Mouse (Mus musculus): Measurements from ENCODE around the gene Cped1. TPM values are rescaled to one million over a fixed set of nuclear protein-coding genes. Genes with fewer than 3 reads are reported as not detected.
"Not testable (repeated sequence)": the region's sequence is repeated elsewhere in the genome, so short reads cannot be mapped to it uniquely, and the experiment has no call there.

Cped1 gene
- polyA plus RNA-seq, 1 experiment = 2.8 TPM

DNA sequence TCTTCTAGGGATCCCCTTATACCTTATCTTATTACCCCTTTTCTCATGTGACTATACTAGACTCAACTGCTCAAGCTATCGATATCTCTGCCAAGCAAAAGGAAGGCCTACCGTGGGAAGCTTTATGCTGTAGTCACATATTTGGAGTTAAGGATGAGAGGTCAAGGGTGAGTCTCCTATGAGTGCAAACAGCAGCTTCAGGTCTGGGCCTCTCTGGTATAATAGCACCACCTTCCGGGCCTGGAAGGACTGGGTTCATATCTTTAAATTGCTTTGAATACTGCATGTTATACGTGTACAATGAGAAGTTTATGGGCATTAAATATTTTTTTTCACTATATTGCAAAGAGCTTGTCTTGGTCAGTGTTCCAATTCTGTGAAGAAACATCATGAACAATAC is 87.0 kb downstream of the Cped1 start:
- no peak for DNase-seq (ENCODE audit: extremely low spot score in 1 of 2, low spot score in 1 of 2)

DNA sequence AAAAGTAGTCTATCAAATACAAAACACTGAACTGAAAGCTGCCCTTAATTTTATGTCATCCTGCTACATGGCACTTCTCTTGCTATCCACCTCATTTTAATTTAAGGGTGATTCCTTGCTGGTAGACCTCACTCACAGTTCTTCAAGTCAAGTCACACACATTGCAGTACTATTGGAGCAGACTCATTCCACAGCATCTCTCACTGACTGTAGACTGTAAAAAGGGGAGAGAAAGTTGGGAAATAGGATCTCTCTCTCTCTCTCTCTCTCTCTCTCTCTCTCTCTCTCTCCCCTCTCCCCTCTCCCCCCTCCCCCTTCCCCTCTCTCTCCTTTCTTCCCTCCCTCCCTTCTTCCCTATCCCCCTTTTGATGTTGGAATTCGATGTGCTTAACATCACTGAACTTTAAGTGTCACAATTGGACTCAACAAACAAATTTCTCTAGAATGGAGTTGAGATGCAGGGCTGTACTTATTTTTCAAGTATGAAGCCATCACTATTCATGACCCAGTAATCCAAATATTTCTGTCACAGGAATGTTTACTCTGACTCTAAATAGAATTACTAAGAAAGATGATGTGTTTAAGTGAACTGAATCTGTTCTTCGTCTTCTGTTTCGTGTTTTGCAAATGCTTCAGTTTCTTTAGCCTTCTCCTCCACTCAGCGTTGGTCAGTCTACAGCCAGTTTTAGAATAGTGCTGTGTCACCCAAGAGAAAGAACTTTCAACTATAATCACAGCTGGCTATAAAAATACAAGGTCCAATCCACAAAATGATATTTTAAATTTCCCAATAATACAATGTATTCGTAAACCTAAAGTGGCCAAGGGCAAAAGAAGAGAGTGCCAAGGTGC is 88.7 kb downstream of the Cped1 start:
- no peak for DNase-seq (ENCODE audit: extremely low spot score in 1 of 2, low spot score in 1 of 2)

DNA sequence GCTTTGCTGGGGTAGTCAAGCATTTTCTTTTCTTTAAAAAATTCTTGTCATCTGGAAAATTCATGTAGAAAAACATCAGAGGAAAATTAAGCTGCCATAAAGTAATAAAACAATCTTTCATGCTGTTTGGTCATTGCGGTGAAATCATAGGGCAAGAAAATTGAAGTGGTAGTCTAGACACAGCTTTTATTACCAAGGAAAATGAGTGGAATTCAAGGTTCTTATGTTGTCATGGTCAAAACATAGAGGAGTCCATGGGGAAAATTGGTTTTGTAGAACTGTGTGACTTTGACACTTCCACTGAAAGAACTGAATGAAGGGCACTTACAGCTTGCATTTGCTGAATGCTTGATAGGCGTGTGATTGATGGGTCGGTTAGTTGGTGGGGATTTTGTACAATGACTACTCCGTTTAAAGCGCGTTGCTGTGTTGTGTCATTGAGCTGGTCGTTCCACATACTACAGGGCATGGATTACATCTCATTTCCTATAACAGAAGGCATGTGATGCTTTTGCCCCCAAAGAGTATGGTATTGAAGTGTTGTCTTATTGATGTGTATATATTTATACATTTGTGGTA is 93.1 kb downstream of the Cped1 start:
- no peak for DNase-seq (ENCODE audit: extremely low spot score in 1 of 2, low spot score in 1 of 2)

DNA sequence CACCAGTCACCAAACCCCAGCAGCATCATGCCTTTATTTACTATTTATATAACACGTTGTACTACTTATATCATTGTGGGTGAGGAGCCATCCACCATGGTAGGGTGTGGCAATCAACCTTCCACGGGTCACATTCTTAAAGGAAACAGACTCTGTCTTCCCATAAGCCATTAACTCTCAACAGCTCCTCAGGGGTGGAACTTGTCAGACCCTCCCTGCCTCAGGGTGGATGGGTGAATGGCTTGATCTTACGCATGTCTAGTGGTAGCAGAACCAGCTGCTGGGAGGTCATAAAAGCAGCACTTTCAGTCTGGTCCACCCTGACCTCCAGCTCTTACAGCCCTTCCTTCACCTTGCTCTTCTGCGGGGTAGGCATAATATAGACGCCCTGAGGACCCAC is 100.3 kb downstream of the Cped1 start:
- no peak for DNase-seq (ENCODE audit: extremely low spot score in 1 of 2, low spot score in 1 of 2)

DNA sequence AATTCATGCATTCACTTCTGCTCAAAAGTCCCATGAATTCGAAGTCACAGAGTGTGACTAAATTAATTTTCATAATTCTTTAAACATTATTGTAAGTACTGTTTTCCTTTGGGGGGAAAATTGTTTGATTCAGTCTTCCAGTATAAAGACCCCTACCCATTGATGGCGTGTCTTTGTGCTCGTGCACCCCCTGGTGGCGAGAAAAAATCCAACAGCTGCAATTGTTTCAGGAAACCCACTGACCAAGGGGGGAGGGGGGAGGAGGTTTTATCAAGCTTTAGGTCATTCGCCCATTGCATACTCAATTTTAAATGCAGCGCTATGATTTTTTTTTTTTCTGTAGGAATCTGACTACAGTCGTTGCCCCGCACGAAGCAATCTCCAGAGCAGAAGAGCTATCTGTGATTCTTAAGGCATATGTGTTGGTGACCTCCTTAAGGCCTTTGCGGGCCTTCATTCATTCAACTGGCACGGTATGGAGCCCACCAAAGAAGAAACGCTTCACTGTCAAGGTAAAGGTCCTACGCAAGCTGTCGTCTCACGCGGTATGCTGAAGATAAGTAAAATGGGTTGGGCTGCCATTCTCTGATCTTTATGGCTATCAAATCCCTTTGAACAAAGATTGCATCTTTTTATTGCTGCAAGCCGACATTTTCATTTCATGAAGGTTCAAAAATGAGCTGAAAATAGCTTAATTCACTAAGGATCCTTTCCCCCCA is 102.8 kb downstream of the Cped1 start:
- peak in 1 of 2 experiments; percentile 32 for DNase-seq (ENCODE audit: extremely low spot score in 1 of 2, low spot score in 1 of 2)

DNA sequence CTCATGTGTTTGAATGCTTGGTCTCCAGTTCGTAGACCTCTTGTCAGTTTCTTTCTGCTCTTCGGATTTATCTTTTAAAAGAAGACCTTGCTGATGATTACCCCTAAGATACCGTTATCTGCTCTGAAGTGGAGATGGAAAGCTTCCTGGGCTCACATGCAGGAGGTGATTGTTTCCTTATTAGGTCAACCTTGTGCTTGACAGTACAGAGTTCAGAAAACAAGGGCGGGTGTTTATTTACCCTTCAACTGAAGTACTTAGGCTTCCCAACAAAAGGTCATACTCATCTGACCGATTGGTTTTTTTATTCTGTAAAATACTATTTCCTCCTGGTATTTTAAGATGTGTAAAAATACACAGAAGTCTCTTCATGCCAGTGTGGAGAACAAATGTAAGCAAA is 106.1 kb downstream of the Cped1 start:
- no peak for DNase-seq (ENCODE audit: extremely low spot score in 1 of 2, low spot score in 1 of 2)

DNA sequence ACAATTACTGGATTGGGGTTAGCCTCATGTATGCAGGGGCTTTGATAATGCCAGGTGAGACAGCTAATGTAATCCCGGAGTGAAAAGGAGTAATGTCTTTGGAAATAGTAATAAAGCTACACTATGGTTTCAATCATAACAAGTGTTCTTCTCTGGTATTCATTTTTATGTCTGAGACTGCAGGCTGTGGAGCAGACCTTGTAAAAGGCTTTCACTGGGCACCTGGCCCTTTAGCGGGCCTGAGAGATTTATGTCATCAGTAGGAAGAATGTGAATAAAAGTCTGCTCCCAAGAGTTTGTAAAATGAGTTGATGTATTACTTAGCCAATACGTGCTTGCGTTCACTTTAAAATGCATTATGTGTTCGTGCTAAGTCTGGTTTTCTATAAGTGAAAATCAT is 108.1 kb downstream of the Cped1 start:
- DNase-seq (ENCODE audit: extremely low spot score in 1 of 2, low spot score in 1 of 2) = no peak

DNA sequence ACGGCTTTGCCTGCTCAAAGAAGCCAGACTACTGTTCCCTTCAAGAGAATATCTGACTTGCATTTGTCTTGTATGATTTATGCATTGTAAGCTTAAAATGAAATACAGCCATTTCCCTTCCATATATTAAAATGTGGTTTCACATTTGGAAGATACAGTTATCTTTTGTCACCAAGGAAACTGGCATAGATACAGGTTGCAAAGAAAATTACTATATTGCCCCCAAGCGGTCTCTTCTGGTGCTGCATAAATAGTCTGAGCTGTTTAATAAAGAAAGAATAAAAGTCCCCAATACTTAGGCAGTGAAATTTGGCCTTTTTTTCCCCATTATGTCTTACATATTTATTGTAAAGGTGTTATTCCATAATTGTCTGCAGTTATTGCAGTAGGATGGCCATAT is 112.0 kb downstream of the Cped1 start:
- peak; percentile 15 to 84 for DNase-seq (ENCODE audit: extremely low spot score in 1 of 2, low spot score in 1 of 2)

DNA sequence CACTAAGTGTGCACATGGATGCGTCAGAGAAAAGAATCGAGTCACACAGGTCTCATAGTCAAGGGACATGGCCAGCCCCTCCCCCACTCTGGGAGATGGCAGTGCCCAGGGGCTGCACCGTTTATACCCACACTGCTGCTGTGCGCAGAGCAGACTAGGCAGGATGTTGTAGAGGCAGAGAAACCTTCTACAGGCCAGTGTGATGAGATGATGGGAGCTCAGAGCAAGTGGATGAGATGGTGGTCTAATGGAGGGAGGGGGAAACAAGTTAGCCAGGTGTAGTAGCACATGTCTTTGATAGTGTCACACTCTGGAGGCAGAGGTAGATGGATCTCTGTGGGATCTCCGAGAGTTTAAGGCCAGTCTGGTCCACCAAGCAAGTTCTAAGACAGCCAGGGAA is 114.1 kb downstream of the Cped1 start:
- DNase-seq (ENCODE audit: extremely low spot score in 1 of 2, low spot score in 1 of 2) = no peak

DNA sequence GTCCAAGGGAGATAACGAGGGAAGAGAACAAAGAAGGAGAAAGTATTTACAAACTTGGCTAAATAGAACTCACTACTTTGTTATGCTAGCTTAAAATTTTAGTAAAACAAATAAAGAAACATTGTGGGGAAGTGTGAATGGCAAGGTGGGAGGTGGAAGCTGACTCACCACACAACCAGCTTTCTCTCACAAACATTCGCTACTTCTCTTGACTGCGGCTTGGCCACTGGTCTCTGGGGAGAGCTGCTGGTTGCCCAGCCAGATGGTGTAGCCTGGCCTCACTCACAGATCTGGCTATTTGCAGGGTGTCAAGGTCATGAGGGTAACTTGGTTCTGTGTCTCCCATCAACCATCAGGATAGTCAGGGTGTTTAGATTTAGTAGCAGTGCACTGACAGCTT is 116.2 kb downstream of the Cped1 start:
- peak in 1 of 2 experiments; percentile 37 for DNase-seq (ENCODE audit: extremely low spot score in 1 of 2, low spot score in 1 of 2)

DNA sequence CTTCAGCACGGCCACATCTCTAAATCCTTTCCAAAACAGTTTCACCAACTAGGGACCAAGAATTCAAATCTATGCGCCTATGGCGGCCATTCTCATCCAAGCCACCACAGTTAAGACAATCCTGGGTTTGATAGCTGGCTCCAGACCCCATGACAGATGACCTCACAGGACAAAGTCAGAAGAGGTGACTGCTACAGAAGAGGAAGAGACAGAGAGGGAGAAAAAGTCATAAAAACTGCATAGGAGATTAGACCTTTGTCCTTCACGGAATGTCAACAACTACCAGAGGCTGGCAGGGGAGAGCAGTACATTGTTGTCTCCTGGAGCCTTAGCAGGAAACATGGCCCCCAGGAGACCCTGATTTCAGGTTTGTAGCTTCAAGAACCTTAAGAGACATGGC is 117.0 kb downstream of the Cped1 start:
- no peak for DNase-seq (ENCODE audit: extremely low spot score in 1 of 2, low spot score in 1 of 2)

DNA sequence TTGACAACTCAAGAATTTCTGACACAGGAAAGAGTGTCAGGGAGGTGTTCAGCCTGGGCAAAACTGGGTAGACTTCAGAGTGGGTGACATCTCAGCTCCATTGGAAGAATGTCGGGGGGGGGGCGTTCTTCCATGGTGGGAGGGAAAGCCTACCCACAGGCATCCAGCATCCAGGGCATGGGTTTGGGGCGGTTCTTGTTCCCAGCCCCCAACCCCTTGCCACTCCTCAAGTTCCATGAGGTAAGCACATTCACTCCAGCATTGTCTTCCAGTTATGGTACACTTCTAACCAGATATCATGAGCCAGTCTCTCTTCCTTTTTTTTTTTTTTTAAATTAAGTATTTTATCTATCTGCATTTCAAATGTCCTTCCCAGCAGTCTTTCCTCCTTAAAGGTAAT is 118.0 kb downstream of the Cped1 start:
- no peak for DNase-seq (ENCODE audit: extremely low spot score in 1 of 2, low spot score in 1 of 2)

DNA sequence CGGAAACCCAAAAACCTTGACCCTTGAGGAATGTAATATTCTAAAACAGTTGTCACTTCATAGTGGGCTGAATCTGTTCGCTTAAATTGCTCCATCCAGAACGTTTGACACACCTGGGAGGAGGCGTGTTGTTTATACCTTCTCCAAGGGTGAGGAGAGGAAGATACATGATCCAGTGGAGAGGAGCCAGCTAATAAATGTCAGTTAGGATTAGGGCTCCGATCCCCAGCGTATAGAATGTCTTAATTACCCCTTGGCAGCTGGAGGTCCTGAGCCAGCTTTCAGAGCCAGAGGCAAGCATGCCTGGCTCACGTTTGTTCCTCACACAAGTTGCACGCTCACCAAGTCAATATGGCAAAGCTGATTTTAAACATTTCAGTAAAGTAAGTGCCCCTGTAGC is 118.5 kb downstream of the Cped1 start:
- DNase-seq (ENCODE audit: extremely low spot score in 1 of 2, low spot score in 1 of 2) = no peak

DNA sequence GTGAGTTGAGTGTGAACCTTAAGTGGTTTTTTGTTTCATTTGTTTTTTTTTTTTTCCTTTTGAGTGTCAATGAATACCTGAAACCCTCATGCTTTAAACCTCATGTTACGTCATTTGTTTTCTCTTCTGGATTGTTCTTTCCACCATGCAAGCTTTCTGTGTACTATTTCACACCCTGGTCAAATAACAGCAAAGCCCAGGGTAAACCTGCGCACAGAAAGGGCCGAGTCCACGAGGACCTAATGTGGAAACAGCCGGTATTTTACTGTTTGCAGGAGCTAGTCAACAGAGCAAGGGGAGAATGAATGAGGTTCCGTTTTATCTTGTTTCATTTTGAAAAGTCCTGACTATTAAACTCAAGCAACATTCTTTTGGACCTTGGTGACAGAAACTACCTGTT is 128.4 kb downstream of the Cped1 start:
- no peak for DNase-seq (ENCODE audit: extremely low spot score in 1 of 2, low spot score in 1 of 2)

DNA sequence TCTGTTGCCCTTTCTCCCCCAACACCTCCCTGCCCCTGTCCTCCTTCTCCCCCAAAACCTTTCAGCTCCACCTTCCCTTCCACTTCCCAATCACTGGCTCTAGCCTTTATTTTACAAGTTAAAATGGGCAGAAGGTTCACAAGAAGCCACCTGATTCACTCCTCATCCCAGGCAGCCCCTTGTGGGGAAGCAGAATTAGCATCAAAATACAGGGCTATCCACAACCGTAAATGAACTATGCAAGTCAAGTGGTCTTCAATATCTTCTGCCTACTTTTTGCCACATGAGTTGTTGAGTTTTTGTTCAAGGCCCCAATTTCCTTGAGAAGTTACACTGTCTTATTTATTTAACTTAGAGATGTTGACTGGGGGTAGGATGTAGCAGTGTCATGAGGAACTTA is 131.0 kb downstream of the Cped1 start:
- no peak for DNase-seq (ENCODE audit: extremely low spot score in 1 of 2, low spot score in 1 of 2)

DNA sequence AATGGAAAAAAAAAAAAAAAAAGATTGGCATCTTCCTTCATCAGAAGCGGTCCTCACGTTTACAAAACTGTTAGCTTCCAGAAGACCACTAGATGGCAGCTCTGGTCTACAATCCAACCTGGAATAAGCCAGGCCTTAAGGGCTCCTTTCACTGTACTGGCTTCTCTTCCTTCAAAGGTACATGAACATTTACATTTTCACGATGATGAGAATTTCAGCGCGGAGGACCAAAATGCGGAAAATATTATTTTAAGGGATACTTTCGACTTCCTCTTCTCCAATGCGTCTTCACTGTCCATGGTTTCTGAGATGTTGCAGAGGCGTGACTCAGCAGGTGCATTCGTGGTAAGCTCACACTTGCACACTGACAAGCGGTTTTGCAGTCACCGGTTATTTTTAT is 136.4 kb downstream of the Cped1 start:
- peak; percentile 39 to 87 for DNase-seq (ENCODE audit: extremely low spot score in 1 of 2, low spot score in 1 of 2)

DNA sequence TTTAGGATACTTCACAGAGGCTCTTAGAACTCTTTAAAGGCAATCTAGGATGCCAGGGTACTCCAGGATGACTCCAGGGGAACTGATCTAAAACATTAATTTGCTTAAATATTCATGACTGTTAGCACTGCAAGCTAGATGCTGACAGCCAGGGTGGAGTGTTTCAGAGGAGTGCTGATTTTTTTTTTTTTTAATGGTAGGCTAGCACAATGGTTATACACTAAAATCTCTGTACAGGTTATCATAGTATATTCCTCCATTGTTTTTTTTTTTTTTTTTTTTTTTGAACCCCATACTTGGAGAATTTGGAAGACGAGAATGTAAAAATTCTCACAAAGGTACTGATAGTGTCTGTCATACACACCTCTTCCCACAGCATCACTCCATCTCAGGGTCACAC is 137.0 kb downstream of the Cped1 start:
- DNase-seq (ENCODE audit: extremely low spot score in 1 of 2, low spot score in 1 of 2) = no peak

DNA sequence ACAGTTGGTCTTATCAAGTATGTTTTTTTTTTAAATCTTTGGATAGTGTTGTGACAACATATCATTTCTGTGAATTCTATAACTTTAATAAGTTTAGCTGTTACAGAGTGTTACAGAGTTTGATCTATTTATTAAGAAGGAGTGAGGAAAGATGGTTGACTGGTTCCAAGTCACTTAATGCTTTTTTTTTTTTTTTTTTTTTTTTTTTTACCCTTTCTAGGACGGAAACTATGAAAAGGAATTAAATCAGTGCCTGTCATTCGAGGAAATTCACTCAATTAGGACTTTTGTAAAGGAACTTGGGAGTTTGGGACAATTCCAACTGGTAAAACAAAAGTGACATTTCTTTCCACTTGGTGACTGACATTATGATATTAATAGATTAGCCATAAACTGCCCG is 137.6 kb downstream of the Cped1 start:
- no peak for DNase-seq (ENCODE audit: extremely low spot score in 1 of 2, low spot score in 1 of 2)

DNA sequence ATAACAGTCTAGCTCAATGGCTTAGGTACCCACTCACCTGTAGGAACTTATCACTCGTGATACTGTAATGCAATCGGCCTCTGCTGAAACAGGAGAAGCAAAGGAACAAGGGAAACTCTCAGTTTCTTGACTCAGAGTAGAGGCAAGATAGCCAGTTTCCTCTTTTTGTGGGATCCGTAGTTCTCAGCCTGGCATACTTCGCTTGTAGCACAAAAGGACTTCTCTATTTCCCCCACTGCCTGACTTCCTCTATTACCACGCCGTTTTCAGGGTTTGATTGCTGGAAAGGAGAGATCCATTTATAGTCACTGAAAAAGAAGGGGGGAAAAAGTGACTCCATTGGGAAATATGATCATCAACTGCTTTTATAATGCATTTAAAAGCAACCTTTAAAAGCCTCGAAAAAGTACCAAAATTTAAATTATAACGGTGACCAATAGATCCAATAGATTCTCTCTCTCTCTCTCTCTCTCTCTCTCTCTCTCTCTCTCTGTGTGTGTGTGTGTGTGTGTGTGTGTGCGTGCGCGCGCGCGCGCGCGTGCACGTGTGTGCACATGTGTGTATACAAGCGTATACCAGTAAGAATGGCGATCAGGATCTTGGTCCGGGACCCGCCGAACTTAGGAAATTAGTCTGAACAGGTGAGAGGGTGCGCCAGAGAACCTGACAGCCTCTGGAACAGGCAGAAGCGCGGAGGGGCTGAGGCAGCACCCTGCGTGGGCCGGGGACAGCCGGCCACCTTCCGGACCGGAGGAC is 139.0 kb downstream of the Cped1 start:
- DNase-seq (ENCODE audit: extremely low spot score in 1 of 2, low spot score in 1 of 2) = not testable (repeated sequence)

DNA sequence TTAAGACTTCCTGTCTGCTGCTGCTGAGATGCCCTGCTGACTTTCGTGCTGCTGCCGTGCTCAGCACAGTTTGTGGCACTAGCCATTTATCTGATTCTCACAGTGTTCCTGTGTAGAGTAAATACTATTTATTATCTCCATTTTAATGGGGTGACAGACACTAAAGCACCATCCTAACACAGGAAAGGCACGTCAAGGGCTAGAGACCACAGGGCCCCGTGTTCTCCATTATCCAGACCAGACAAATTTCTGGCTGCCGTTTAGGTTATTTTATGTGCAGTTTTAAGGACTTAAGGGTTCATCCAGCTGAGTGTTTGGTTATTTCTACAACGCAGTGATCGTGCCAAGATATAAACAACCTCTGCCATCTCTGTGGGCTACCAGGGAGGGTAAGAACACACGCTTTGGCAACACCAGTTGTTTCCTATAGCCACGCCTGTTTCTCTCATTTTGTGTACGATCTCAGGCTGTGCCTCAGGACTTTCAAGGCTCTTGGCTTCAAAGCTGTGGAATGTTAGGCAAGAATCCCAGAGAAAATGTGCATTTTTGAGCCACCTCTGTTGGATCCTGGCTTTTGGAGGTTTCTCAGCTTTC is 149.4 kb downstream of the Cped1 start:
- DNase-seq (ENCODE audit: extremely low spot score in 1 of 2, low spot score in 1 of 2) = no peak

DNA sequence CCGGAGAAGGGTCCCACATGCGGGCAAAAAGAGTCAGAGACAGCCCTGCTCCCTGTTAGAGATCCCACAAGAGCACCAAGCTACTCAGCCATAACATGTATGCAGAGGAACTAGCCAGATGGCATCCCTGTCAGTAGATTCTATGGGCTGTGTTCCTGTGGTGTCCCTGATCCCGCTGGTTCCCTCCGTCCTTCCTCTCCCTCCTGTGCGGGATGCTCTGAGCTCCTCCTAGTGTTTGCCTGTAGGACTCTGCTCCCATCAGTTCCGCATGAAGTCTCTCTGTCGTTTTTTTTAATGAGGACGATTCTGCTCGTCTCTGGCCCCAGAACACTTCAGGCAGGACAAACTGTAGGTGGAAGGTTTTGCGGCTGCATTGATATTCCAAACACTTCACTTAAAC is 151.1 kb downstream of the Cped1 start:
- DNase-seq (ENCODE audit: extremely low spot score in 1 of 2, low spot score in 1 of 2) = no peak

Data from frontal cortex, adult 2 months (tissue).